Mouse (Mus musculus) right cerebral cortex, postnatal 36 days (tissue): ENCODE measurements around the gene Wsb2.
A peak's percentile ranks its signal among the peaks of the same experiment; 100 is the strongest.
"Not testable (repeated sequence)": the region's sequence is repeated elsewhere in the genome, so short reads cannot be mapped to it uniquely, and the experiment has no call there.

Experiments used
- DNase-seq, 2 experiments: peaks; one replicate each; pipeline ENCODE4 v3.0.0; 2022; ENCODE audit warnings: low spot score in 2 of 2, mixed read lengths in 1 of 2

Wsb2 gene

GRCm38 (mm10) chr5:117357129-117357477 is at the start of gene Wsb2:
Gene Wsb2, plus strand, starts transcription at chr5:117357304.
- peak; percentile 47 to 48 for DNase-seq

- peak in 1 of 2 experiments; percentile 14 for DNase-seq
These were observed 49.4 kb upstream of the Wsb2 start for GRCm38 (mm10) chr5:117307699-117308098.

GRCm38 (mm10) chr5:117313420-117313819 is 43.7 kb upstream of the Wsb2 start:
- no peak for DNase-seq

GRCm38 (mm10) chr5:117313909-117314308 is 43.2 kb upstream of the Wsb2 start:
- DNase-seq = no peak

- DNase-seq = no peak
These were observed 42.3 kb upstream of the Wsb2 start for GRCm38 (mm10) chr5:117314587-117315428.

- DNase-seq = peak in 1 of 2 experiments; percentile 3
These were observed 38.1 kb upstream of the Wsb2 start, which contains the start of gene Vsig10 for GRCm38 (mm10) chr5:117318741-117319629. Gene Vsig10, plus strand, starts transcription at chr5:117319083.

GRCm38 (mm10) chr5:117323751-117324150 is 33.4 kb upstream of the Wsb2 start:
- no peak for DNase-seq

- no peak for DNase-seq
These were observed 30.7 kb upstream of the Wsb2 start for GRCm38 (mm10) chr5:117326408-117326807.

- DNase-seq = no peak
These were observed 26.6 kb upstream of the Wsb2 start for GRCm38 (mm10) chr5:117330457-117330856.

- no peak for DNase-seq
These were observed 19.1 kb upstream of the Wsb2 start for GRCm38 (mm10) chr5:117337999-117338398.

GRCm38 (mm10) chr5:117338503-117338902 is 18.6 kb upstream of the Wsb2 start:
- no peak for DNase-seq

GRCm38 (mm10) chr5:117340081-117340480 is 17.0 kb upstream of the Wsb2 start:
- no peak for DNase-seq

- no peak for DNase-seq
These were observed 15.2 kb upstream of the Wsb2 start for GRCm38 (mm10) chr5:117341896-117342295.

GRCm38 (mm10) chr5:117344496-117344895 is 12.6 kb upstream of the Wsb2 start:
- not testable (repeated sequence) for DNase-seq

- DNase-seq = no peak
These were observed 11.6 kb upstream of the Wsb2 start for GRCm38 (mm10) chr5:117345432-117345976.

GRCm38 (mm10) chr5:117346281-117346680 is 10.8 kb upstream of the Wsb2 start:
- no peak for DNase-seq

GRCm38 (mm10) chr5:117347011-117347410 is 10.1 kb upstream of the Wsb2 start:
- no peak for DNase-seq

- no peak for DNase-seq
These were observed 9.3 kb upstream of the Wsb2 start for GRCm38 (mm10) chr5:117347838-117348237.

- peak in 1 of 2 experiments; percentile 41 for DNase-seq
These were observed 8.8 kb upstream of the Wsb2 start for GRCm38 (mm10) chr5:117348279-117348678.

- DNase-seq = no peak
These were observed 3.0 kb upstream of the Wsb2 start for GRCm38 (mm10) chr5:117354121-117354520.

- no peak for DNase-seq
These were observed 1.3 kb upstream of the Wsb2 start for GRCm38 (mm10) chr5:117355648-117356303.
